Mouse (Mus musculus) hindbrain, embryonic 14.5 days (tissue): Measurements from ENCODE around the gene Has1. TPM values are rescaled to one million over a fixed set of nuclear protein-coding genes. Genes with fewer than 3 reads are reported as not detected.

Experiments
- ATAC-seq: fragments of 200-750 bp; cut with Nextera tagmentation; 2 replicates; pipeline ENCODE4 v1.8.0; 2017; ENCODE audit warnings: moderate number of reproducible peaks, mild to moderate bottlenecking, moderate TSS enrichment, moderate library complexity; ENCODE audit not compliant: low FRiP score
- DNase-seq: peaks from one replicate; pipeline ENCODE4 v3.0.0-alpha.2; 2015; ENCODE audit warnings: low spot score
- H3K27ac ChIP-seq: fragments of 300-500 bp; sonication (generic); 2 replicates; pipeline ENCODE4 v1.5.1; 2014; ENCODE audit warnings: mild to moderate bottlenecking, moderate library complexity
- H3K27me3 ChIP-seq: fragments of 300-500 bp; sonication (generic); 2 replicates; pipeline ENCODE4 v1.6.1; 2014; ENCODE audit warnings: mild to moderate bottlenecking, low read length, mixed read lengths; ENCODE audit not compliant: control insufficient read depth, insufficient read depth
- H3K36me3 ChIP-seq: fragments of 300-500 bp; sonication (generic); replicated peaks from 2 replicates; pipeline ENCODE4 v1.6.1; 2014; ENCODE audit not compliant: control insufficient read depth, insufficient read depth
- H3K4me1 ChIP-seq: fragments of 300-500 bp; sonication (generic); replicated peaks from 2 replicates; pipeline ENCODE4 v1.6.1; 2014; ENCODE audit warnings: antibody characterized with exemption, low read length, mixed read lengths; ENCODE audit not compliant: control insufficient read depth, insufficient read depth
- H3K4me2 ChIP-seq: fragments of 300-500 bp; sonication (generic); replicated peaks from 2 replicates; pipeline ENCODE4 v1.6.1; 2014; ENCODE audit warnings: mild to moderate bottlenecking, moderate library complexity
- H3K4me3 ChIP-seq: fragments of 300-500 bp; sonication (generic); replicated peaks from 2 replicates; pipeline ENCODE4 v1.5.1; 2014; ENCODE audit warnings: mild to moderate bottlenecking, low read length
- H3K9ac ChIP-seq: fragments of 300-500 bp; sonication (generic); 2 replicates; pipeline ENCODE4 v1.6.1; 2014
- H3K9me3 ChIP-seq: fragments of 300-500 bp; sonication (generic); 2 replicates; pipeline ENCODE4 v1.6.1; 2016; ENCODE audit warnings: low read length; ENCODE audit not compliant: control insufficient read depth
- WGBS: fragments of 180-500 bp; shearing (Covaris S2); extraction: QIAGEN DNeasy Blood & Tissue Kit; methylation state at CpG from one replicate; pipeline ENCODE4 v1.1.7; 2014; 5-methylcytosine and 5-hydroxymethylcytosine counted together
- microRNA counts: library from miRNA; unstranded; fragments of <30 nt; microRNA quantifications from one replicate; lab custom pipeline; 2016
- microRNA-seq: library from miRNA; unstranded; fragments of <30 nt; microRNA quantifications from one replicate; pipeline ENCODE4, GENCODE M21; 2016
- polyA plus RNA-seq: library from polyadenylated mRNA; unstranded; fragments of >200 nt; fragmentation: Nextera tagmentation; extraction: Ambion mirVana; gene quantifications from 2 replicates; pipeline ENCODE4 v1.2.1, GENCODE M21; 2014

The Has1 gene
- polyA plus RNA-seq, 1 experiment from 2014 or later: 1.8 TPM

- Histone ChIP-seq H3K27ac (peak overlapping the region; percentile 100), H3K4me2 (peak overlapping the region; percentile 73), H3K4me3 (peak overlapping the region; percentile 83), H3K9ac (peak overlapping the region; percentile 98), H3K36me3 (0 out of 2 replicates have a peak, but pooled peaks cover 3% of the 10 kb centered on the region), H3K9me3 (no peaks in the 10 kb centered on the region), H3K27me3 (no peaks in the 10 kb centered on the region), H3K4me1 (peaks cover 13% of the 10 kb centered on the region)
- DNase-seq: peak; percentile 58
- peak; percentile 56 for ATAC-seq
- 2% methylated on average over 19 of the region's 22 CpGs for WGBS
Observed at GRCm38 (mm10) chr17:17825921-17826591, 28.9 kb downstream of the Has1 start.

GRCm38 (mm10) chr17:17823612-17824336, 31.2 kb downstream of the Has1 start:
- no peaks in the 10 kb centered on the region for H3K9me3 ChIP-seq
- H3K4me3 ChIP-seq: no peak overlapping the region
- H3K4me2 ChIP-seq: no peak overlapping the region
- no peaks in the 10 kb centered on the region for H3K27me3 ChIP-seq
- no peaks in the 10 kb centered on the region for H3K36me3 ChIP-seq
- no peak overlapping the region for H3K9ac ChIP-seq
- no peak for ATAC-seq
- no peak overlapping the region for H3K27ac ChIP-seq
- H3K4me1 ChIP-seq: no peaks in the 10 kb centered on the region
- no peak for DNase-seq
- 85% methylated on average over 6 of the region's 6 CpGs for WGBS

GRCm38 (mm10) chr17:17795527-17795926, 59.5 kb downstream of the Has1 start:
- H3K27me3 ChIP-seq: no peaks in the 10 kb centered on the region
- H3K36me3 ChIP-seq: no peaks in the 10 kb centered on the region
- no peak overlapping the region for H3K27ac ChIP-seq
- DNase-seq (no peak), ATAC-seq (no peak)
- H3K9me3 ChIP-seq: no peaks in the 10 kb centered on the region
- no peak overlapping the region for H3K4me2 ChIP-seq
- 57% methylated on average over 2 of the region's 2 CpGs for WGBS
- H3K9ac ChIP-seq: no peak overlapping the region
- no peaks in the 10 kb centered on the region for H3K4me1 ChIP-seq
- no peak overlapping the region for H3K4me3 ChIP-seq

MicroRNA genes within 50 kb of the gene (microRNA counts, 519-probe panel; counts per million panel counts)
- microRNA mmu-let-7e (lab: Ali Mortazavi, UCI) (6,691 counts per million, percentile 89 among the panel's probes with 10 or more counts), microRNA mmu-miR-125a-3p (lab: Ali Mortazavi, UCI) (3,610 counts per million, percentile 22 among the panel's probes with 10 or more counts), microRNA mmu-miR-125a-5p (lab: Ali Mortazavi, UCI) (7,443 counts per million, percentile 97 among the panel's probes with 10 or more counts), microRNA mmu-miR-99b (lab: Ali Mortazavi, UCI) (6,363 counts per million, percentile 85 among the panel's probes with 10 or more counts)

Small RNA genes within 50 kb of the gene (microRNA-seq; reads per million reads assigned to microRNA genes)
- gene Gm25927 (not detected), gene Mir125a (9,621 reads per million, percentile 96 among the genes with 10 or more reads in this experiment), gene Mir99b (22,176 reads per million, percentile 98 among the genes with 10 or more reads in this experiment), gene Mirlet7e (not detected)

Other genes with a start within 250 kb of the Has1 start
- gene Lnpep, start 230.2 kb downstream of the Has1 start, polyA plus RNA-seq: 8.1 and 9.6 TPM in 2 replicates
- gene Vmn2r90, start 151.5 kb downstream of the Has1 start, polyA plus RNA-seq: not detected in 2 replicates
- 13.0 and 18.7 TPM in 2 replicates for gene Spaca6, start 28.0 kb downstream of the Has1 start, polyA plus RNA-seq
- not detected in 2 replicates for gene Fpr1, start 28.7 kb upstream of the Has1 start, polyA plus RNA-seq
- 0.21 and 0.37 TPM in 2 replicates for gene Fpr2, start 32.6 kb upstream of the Has1 start, polyA plus RNA-seq
- gene Fpr3, start 32.6 kb upstream of the Has1 start, polyA plus RNA-seq: not detected in 2 replicates
- gene Fpr-rs4, start 166.5 kb upstream of the Has1 start, polyA plus RNA-seq: not detected in 2 replicates
- not detected in 2 replicates for gene Vmn2r124, start 194.2 kb upstream of the Has1 start, polyA plus RNA-seq
- not detected in 2 replicates for gene Vmn2r91, start 229.8 kb upstream of the Has1 start, polyA plus RNA-seq